Mouse (Mus musculus) adrenal gland, postnatal 25 days (tissue): ENCODE measurements around the gene Gm960. TPM values are rescaled to one million over a fixed set of nuclear protein-coding genes. Genes with fewer than 3 reads are reported as not detected.

ENCODE experiments used
- DNase-seq: peaks from one replicate; pipeline ENCODE4 v3.0.0; 2021; ENCODE audit warnings: mixed read lengths
- long read RNA-seq: library from polyadenylated mRNA; stranded (forward); transcript quantifications from one replicate; pipeline ENCODE4 v2.0.0, GENCODE M21; 2021
- total RNA-seq: library from RNA; stranded (reverse); gene quantifications from 2 replicates; pipeline ENCODE4 v1.2.3, GENCODE M21; 2021

Gm960 gene
- 1.7 TPM in 1 of 2 replicates, not detected in the other for total RNA-seq
- long read RNA-seq, result 0 reads

DNA sequence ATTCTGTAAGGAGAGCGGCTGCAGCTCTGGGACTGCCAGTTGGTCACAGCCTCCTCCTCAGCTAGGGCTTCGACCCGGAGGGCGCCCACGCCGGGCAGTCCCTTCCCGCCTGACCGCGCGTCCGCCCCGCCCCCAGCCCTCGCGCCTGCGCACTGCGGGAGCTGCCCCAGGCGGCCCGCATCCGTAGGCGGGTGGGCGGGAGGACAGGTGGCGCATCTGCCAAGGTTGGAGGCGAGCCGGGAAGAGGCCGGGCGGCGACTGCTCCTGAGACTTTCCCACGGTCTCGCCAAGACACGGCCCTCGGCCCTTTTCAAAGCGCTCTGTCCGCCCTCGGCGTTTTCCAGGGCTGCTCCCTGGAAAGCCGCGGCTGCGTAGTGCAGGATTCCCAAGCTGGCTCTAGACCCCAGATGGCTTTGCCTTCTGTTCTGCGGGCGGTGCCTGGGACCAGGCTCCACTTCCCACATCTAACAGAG lies at the start of gene Gm960:
Gene Gm960 (minus strand): TSS at position 464 of the 473 bp plus-strand sequence.
- peak; percentile 82 for DNase-seq

DNA sequence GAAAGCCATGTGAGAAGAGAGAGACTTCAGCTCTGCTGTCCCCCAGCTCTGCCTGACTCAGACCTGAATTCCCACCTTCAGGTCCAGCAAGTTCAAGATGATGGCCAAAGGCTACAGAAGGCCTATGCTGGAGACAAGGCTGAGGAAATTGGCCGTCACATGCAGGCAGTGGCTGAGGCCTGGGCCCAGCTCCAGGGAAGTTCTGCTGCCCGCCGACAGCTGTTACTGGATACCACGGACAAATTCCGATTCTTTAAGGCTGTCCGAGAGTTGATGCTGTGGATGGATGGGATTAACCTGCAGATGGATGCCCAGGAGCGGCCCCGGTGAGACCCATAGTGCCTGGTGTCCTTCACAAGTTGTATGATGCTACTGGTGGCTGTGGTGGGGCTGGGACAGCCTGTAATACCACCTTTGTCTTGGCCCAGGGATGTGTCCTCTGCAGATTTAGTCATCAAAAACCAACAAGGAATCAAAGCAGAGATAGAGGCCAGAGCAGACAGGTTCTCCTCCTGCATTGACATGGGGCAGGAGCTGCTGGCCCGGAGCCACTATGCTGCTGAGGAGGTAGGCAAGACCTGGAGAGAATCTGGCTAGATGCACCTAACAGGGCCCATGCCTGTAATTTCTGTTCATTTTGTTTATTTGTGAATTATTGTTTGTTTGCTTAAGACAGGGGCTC lies 49.3 kb upstream of the Gm960 start:
- DNase-seq, result no peak

DNA sequence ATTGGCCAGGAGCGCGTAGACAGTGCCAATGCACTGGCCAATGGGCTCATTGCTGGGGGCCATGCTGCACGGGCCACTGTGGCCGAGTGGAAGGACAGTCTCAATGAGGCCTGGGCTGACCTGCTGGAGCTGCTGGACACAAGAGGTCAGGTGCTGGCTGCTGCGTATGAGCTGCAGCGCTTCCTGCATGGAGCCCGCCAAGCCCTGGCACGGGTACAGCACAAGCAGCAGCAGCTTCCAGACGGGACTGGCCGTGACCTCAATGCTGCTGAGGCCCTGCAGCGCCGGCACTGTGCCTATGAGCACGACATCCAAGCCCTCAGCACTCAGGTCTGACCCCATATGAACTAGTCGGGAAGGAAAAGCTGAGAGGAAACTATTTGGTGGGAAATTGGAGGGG lies 48.1 kb upstream of the Gm960 start:
- DNase-seq, result peak; percentile 75

DNA sequence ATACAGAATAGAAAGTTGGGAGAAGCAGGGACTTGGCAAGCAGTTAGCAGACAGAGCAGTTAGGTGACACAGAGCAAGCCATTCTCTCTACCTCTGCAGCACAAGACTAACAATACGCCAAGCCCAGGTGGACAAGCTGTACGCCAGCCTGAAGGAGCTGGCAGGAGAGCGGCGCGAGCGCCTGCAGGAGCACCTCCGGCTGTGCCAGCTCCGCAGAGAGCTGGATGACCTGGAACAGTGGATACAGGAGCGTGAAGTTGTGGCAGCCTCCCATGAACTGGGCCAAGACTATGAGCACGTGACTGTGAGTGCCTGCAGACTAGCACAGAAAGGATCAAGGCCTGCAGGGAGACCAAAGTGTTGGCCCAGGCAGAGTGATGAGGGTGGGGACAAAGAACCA lies 47.2 kb upstream of the Gm960 start:
- peak; percentile 26 for DNase-seq

DNA sequence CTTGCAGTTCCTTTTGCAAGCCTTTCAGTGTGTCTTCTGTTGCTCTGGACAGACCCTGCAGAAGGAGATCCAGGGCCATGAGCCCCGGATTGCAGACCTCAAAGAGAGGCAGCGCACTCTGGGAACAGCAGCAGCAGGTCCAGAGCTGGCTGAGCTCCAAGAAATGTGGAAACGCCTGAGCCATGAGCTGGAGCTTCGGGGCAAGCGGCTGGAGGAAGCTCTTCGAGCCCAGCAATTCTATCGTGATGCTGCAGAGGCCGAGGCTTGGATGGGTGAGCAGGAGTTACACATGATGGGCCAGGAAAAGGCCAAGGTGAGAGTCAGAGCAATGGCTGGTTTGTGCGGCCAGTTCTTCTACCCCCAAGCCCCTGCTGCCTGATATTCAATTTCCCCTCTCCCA lies 46.6 kb upstream of the Gm960 start:
- DNase-seq, result peak; percentile 69

DNA sequence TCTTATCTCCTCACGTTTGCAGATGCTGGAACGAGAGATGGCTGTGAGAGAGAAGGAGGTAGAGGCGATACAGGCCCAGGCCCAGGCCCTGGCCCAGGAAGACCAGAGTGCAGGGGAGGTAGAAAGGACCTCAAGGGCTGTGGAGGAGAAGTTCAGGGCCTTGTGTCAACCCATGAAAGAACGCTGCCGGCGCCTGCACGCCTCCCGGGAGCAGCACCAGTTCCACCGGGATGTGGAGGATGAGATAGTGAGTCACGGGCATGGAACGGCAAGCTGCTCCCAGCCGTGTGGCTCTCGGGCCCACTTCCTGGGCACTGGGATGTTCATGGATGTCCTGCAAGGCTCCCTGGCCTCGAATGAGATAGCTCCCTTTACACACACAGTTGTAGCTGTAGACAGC lies 45.6 kb upstream of the Gm960 start:
- no peak for DNase-seq

DNA sequence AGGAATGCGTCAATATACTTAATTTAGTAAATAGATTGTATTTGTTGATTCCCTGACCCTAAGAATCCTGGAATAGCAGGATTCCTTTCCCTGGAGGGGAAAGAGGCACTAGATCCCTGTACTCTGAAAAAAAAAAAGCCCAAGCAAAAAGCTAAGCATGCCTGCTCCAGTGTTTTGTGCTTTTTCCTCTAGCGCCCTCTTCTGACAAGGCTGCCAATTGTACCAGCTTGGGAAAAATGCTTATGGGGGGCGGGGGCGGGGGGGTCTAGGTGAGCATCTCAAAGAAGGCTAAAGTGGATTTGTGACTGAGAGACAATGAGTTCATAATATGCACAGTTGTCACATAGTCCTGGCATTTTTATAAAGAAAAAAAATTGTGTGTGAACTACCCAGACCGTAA lies 45.1 kb upstream of the Gm960 start:
- DNase-seq, result no peak

DNA sequence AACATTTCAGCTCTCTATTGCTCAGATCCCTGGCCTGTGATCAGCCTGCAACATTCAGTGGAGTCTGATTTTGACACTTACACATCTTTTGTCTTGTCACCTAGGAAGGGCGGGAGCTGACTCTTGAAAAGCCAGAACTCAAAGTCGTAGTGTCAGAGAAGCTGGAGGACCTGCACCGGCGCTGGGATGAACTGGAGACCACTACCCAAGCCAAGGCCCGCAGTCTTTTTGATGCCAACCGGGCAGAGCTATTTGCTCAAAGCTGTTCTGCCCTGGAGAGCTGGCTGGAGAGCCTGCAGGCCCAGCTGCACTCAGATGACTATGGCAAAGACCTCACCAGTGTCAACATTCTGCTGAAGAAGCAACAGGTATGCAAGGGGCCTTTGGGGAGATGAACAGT lies 43.8 kb upstream of the Gm960 start:
- no peak for DNase-seq

DNA sequence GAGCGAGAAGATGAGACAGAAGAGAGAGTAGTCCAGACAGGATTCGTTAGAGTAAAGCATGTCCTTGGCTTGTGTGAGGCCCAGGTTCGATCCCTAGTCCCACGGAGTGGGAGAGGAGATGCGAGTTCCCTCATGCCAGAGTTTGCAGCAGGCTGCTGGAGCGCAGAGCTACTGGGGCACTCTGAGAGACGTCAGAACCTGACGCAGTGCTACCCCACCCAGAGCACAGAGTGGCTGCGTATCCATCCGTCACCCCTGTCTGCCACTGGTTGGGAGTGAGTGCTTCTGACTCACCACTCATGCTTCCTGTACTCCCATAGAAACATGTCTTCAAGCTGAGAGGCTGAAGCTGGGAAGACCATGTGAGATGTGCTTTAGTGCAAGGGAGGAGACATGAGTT lies 43.0 kb upstream of the Gm960 start:
- no peak for DNase-seq

DNA sequence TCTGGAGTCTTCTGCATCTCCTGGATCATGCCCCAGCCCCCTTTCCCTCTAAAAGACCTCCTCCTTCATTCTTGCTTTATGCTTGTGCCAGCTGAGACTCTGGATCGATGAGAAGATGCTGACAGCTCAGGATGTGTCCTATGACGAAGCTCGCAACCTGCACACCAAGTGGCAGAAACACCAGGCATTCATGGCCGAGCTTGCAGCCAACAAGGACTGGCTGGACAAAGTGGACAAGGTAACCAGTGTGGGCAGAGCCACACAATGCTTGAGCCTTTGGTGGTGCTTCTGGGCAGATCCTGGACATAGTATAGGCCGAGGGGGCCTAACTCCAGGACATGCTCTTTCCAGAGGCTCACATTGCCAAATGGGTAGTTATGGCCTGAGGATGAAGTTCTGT lies 41.3 kb upstream of the Gm960 start:
- no peak for DNase-seq

DNA sequence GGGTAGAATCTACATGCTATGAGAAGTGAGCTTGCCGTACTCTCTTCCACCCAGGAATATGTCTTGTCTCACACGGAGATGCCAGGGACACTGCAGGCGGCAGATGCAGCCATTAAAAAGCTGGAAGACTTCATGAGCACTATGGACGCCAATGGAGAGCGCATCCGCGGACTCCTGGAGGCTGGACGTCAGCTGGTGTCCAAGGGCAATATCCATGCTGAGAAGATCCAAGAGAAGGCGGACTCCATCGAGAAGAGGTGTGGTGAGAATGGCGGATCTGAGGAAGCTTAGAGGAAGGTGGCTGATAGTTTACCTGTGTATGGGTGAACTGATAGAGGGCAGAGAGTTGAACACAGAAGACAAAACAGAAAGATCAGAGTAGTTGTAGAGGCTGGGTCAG lies 40.6 kb upstream of the Gm960 start:
- DNase-seq, result no peak

DNA sequence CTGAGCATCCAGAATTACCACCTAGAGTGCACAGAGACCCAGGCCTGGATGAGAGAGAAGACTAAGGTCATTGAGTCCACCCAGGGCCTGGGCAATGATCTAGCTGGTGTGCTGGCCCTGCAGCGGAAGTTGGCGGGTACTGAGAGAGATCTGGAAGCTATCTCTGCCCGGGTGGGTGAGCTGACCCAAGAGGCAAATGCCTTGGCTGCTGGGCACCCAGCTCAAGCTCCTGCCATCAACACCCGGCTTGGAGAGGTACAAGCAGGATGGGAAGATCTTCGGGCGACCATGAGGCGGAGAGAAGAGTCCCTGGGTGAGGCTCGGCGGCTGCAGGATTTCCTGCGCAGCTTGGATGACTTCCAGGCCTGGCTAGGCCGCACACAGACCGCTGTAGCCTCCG lies 39.4 kb upstream of the Gm960 start:
- DNase-seq, result no peak

DNA sequence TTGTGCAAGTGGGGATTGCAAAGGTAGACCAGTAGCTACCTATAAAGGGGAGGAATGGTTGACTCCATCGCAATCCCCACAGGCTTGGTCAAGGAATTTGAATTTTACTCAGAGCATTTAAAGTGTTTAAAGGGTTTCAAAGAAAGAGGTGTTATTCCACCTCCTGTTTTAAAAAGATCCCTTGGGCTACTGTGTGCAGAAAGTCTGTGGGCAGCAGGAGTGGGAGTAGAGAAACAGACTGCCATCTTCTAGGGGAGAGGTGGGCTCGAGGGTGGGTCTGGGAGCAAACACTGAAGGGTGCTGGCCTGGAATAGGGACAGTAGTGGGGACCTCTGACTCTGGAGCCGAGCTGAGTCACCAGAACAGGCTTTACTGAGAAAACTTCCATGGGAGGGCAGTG lies 34.6 kb upstream of the Gm960 start:
- DNase-seq, result no peak

DNA sequence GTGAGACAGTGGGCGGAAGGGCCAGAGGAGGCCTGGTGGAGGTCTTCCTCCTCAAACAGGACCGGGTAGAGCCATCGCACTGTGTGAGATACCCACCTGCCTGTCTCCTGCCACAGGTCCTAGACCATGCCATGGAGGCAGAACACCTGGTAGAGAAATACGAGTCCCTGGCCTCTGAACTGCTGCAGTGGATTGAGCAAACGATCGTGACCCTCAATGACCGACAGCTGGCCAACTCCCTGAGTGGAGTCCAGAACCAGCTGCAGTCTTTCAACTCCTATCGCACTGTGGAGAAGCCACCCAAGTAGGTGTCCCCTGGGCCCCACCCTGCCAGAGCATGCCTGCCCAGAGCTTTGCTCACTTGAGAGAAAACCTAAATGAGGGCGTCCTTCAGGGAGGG lies 30.7 kb upstream of the Gm960 start:
- DNase-seq, result no peak

DNA sequence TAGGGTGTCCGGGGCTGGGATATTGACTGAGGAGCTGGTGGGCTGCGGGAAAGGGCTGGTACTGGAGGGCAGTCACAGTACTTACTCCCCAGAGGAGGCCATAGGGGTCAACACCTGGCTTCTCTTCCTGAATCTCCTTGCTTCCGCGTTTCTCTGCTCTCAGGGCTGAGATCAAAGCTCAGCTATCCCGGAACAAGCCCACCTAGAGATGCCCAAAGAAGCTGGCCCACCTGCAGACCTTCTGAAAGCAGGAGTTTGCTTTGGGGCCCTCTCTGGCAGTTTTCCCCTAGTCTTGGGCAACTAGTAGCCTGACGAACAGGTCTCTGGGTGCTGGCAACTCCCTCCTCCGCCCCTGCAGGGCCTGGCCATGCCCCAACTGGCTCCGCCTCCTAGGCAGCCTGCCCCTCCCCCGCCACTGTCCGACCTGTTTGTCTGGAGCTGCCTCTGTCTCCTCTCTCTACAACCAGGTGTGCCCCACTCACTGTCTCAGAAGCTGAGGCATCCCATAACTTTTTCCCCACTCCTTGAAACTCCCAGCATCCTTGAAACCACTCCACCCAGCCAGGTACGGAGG lies 22.3 kb upstream of the Gm960 start:
- no peak for DNase-seq

DNA sequence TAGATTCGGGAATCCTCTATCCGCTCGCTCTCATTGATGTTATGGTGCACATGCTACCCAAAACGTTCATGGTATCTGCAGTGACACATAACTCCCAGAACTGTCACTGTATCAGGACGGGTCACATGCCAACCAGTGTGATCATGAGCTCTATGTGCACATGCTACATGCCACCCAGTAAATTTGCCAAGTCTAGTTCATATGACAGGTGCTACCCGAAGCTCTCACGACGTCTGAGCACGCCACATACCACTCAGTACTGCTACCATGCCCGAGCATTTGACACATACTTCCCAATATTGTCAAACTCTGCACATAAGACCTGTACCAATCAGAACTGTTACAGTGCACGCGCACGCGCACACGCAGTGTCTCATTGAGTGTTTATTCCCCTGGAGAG lies 21.6 kb upstream of the Gm960 start:
- no peak for DNase-seq

DNA sequence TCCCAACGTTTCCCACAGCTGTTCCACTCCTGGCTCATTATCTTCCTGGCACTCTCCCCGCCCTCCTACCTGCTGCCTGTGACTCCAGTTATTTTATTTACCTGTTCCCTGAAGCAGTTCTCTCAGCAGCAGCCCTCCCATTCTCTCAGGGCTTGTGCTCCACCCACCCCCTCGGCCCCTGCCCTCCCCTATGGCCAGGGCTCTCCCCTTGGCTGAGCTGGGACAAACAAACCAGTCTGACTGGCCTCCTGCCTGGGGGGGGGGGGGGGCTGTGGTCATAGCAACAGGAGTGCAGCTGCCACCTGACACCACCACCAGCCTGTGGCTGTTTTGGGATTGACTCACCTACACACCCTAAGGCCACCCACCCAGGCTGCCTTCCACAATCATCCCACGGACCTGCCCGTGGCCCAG lies 20.9 kb upstream of the Gm960 start:
- DNase-seq, result no peak

DNA sequence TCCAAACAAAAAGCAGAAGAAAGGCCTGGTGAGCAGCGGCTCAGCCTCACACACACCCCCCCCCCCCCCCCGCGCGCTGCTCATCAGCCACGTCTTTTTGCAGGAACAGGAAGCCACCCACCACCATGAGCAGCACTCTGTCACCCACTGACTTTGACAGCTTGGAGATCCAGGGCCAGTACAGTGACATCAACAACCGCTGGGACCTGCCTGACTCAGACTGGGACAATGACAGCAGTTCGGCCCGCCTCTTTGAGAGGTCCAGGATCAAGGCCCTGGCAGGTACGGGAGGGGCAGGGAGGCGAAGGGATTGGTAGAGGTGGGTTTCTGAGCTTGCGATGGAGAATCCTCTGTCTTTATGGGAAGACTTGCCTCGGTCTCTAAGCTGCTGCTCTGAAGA lies 20.2 kb upstream of the Gm960 start:
- no peak for DNase-seq

DNA sequence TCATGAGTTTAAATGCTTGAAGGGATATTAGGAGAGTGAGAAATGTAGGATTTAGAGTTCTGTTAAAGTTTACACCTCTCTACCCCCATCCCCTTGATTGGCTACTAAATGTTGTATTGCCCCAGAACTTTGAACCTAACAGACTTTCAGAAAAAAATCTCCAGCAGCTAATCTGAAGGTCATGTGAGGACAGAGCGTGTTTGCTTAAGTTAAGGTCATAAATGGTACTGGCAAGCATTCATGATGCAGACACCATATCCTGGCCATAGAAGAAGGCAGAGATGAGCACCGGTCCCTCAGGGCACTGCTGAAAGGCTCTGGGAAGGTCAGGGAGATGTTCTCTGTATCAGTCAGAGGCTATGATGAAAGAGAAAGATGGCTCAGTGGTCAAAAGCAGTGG lies 18.8 kb upstream of the Gm960 start:
- DNase-seq, result no peak

DNA sequence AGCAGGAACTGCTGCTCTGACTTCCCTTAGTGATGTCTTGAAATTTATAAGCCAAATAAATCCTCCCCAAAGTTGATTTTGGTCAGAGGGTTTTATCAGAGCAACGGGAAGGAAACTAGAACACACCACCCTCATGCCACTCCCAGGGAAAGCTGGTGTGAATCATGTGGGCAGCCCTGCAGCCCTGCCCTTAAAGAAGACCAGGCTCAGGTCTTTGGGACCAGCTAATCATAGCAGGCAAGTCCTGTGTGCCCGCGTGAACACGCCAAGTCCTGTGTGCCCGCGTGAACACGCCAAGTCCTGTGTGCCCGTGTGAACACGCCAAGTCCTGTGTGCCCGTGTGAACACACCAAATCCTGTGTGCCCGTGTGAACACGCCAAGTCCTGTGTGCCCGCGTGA lies 18.3 kb upstream of the Gm960 start:
- no peak for DNase-seq

DNA sequence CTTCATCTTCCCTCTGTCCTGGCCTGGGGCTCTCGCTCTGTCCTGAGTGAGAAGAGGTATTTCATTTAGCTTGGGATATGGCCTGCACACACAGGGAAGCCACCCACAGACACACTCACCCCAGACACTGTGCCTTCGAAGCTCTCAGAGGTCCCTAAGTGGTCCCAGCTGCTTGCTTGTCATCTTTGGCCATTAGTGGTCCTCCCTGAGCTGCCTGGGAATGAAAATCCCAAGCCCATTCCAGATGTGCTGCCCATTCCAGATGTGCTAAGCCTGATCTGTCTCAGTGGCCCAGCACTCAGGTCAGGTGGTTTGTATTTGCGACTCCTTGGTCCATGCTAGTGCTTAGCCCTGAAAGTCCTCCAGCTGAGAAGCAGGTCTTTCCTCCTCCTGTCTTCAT lies 15.4 kb upstream of the Gm960 start:
- DNase-seq, result no peak

DNA sequence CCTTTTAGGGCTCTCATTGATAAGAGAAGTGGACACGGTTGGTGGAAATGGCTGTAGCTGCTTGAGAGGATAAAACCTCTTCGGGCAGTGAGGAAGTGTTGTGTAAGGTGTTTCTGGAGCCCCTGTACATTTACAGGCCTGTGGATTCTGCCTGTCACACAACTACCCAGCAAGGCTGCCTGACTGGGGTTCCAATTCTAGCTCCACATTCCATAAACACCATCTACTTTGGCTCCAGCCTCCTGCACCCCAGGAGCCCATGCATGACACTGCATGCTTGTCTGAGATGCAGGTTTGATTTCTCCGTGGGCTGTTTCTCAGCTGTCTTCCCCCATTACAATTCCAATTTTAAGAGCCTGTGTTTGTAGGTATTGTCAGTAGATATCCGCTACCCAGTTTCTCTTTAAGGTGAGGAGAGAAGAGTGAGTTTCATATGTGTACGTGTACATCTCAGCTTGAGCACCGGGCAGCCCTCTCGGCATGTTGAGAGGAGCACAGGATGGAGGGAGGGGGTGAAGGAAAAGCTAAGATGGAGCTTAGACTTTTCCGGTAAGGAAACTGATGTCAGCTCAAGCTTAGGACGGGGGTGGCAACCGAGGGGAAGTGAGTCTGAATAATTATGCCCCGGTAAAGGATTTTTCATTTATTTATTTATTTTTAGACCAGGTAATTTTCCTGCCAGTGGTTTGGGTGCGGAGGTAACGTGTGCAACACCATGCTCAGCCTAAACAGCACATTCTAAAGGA lies 14.5 kb upstream of the Gm960 start:
- no peak for DNase-seq

DNA sequence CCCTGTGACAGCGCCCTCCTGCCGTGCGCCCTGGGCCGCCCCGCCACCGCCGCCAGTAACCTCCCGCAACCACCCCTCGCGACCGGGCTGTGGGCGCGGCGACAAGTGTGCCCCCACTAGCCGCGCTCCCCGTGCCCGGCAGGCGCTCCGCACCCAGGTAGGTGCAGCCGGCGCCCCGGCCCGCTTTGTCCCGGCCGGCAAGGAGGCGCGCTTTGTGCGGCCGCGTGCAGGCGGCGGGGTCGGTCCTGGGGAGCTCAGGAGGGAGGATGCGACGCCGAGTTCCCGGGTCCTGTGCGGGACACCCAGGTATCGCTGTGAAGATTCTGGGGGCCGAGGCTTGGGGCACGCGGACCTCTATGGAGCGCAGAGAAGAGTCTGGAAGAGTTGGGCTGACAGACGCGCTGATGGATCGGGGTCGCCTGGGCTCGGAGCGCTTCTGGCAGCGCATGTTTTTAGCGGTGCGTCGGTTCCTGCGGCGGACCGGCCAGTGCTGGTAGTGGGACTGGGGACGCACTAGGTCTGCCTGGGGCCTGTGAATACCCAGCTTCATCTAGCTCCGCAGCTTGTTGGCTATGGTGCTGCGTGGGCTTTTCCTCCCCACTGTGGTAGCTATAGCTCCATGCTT lies 13.8 kb upstream of the Gm960 start:
- DNase-seq, result no peak
